Mouse (Mus musculus) small intestine, adult 2 months (tissue): ENCODE data around the gene Spock3.

ENCODE experiments used
- CTCF ChIP-seq: fragments of 200-500 bp; IDR thresholded peaks from 2 replicates; pipeline ENCODE4 v1.5.1; 2012; ENCODE audit warnings: low read depth, mild to moderate bottlenecking, control low read depth, inconsistent platforms, low read length, moderate library complexity, mixed read lengths; ENCODE audit not compliant: insufficient replicate concordance, insufficient read length; ENCODE audit errors: extremely low read depth
- POLR2A ChIP-seq: fragments of 200-500 bp; IDR thresholded peaks from 2 replicates; pipeline ENCODE4 v1.6.1; 2012; ENCODE audit warnings: low read depth, mild to moderate bottlenecking, control low read depth, inconsistent platforms, low read length, moderate library complexity

GRCm38 (mm10) chr8:63181272-63181671 lies 230.5 kb downstream of the Spock3 start:
- TF ChIP-seq CTCF = no peak
- TF ChIP-seq POLR2A = no peak
